Mouse (Mus musculus): ENCODE results near the gene Rnaset2b. TPM values are rescaled to one million over a fixed set of nuclear protein-coding genes. Genes with fewer than 3 reads are reported as not detected.
"Not testable (repeated sequence)": the region's sequence is repeated elsewhere in the genome, so short reads cannot be mapped to it uniquely, and the experiment has no call there.

The Rnaset2b gene
- 205 and 213 TPM in 2 replicates for total RNA-seq (2015; ENCODE audit: low replicate concordance)
- total RNA-seq (2017; ENCODE audit: low replicate concordance), result 125 and 190 TPM in 2 replicates

DNA sequence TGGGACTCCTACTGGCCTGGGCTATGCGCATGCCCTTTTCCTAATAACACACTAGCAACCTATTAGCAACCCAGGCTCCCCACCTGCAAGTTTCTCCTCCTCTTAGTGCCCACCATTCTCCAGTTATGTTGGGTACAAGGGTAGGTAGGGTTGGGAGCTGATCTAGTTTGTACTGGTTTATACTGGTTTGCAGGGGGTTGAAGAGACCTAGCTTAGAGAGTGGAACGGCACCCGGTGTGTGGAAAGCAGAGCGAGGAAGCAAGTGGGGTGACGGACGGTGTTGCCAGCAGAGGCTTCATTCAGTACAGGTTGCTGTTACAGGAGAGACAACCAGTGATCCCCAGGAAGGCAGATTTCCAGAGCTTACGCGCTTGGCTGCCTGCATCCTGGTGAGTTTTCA, at the start of gene Rnaset2b:
Gene Rnaset2b, plus strand, starts transcription at position 301 of the 400 bp plus-strand sequence.
- not testable (repeated sequence) for ATAC-seq (replicated peaks; ENCODE audit: low FRiP score, poor library complexity, severe bottlenecking)

DNA sequence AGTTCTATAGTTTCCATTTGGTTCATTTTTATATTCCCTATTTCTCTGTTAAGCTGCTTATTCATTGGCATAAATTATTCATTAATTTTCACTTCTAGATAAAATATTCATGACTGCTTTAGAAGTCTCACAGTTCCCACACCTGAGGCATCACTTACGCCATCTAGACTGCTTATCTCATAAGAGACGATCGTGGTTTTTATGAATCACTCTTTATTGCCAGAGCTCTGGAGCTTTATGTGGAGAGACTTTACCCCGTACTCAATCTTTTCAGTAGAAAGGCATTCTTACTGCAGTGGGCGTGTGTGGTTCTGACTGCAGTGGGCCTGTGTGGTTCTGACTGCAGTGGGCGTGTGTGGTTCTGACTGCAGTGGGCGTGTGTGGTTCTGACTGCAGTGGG, 38.8 kb upstream of the Rnaset2b start:
- ATAC-seq (replicated peaks; ENCODE audit: low FRiP score, poor library complexity, severe bottlenecking), result not testable (repeated sequence)

DNA sequence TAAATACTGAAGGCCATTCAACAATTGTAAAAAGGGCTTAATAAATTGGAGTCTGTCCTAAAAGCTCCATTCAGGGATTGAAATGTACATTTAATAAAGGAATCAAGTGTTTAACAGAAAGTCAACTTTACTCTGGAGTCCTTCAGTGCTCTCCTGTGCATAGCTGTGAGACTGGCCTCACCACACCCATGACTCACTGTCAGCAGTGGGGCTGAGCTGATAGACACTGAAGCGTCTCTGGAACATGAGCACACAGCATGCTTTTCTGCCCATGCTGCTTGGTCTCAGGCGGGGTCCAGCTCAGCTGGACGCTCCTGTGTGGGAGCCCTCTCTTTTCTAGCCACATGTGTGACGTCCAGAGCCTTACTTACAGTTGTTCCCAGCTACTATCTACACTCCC, 27.9 kb upstream of the Rnaset2b start:
- not testable (repeated sequence) for ATAC-seq (replicated peaks; ENCODE audit: low FRiP score, poor library complexity, severe bottlenecking)

DNA sequence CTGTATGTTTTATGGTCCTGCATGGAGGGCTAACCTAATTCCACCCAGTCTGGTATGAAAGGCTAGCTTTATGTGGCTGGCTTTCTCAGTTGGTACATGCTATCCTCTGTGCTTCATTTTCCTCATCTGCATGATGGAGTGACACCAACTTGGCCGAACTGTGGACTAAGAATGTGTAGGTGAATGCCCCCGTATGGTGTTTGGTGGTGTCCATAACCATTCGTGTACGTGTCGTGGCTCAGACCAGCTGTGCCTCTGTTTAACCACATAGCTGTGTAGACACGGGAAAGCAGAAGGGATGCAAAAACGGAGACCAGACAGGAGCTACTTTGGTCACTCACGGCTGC, 22.8 kb upstream of the Rnaset2b start:
- ATAC-seq (replicated peaks; ENCODE audit: low FRiP score, poor library complexity, severe bottlenecking), result not testable (repeated sequence)

DNA sequence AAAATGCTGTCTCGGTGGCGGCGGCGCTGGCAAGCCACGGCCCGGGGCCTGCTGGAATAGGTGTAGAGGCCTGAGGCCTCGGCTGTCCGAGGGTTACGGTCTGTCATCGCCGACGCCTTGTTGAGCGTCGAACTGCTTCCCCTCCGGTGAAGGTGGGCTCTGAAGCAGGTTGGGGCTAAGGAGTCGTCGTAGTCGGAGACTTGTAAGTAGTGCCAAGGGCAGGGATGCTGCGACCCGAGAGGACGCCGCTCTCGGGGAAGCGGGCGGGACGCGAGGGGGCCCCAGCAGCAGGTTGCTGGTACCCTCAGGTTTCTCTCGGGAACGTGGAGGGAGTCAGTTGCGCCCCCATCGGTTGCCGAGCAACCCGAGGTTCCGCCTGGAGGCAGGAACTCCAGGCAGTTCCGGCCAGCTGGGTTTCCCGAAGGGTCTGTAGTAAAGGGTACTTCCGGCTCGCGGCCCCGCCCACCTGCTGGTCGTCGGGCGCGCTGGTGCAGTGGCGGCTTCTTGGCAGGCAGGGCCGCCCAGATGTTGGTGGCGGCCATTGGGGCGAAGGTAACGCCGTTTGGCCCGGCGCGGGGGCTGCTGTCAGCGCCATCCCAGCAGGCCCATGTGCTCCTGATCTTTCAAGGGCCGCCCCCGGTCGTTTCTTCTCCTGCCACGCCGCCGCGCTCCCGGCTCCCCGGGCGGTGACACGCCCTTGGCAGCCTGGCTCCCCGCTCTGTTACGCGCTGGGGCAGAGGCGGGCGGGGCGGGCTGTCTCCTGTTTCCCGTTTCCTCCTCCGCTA, 22.3 kb upstream of the Rnaset2b start, which contains the start of gene Rsph3b:
Gene Rsph3b, minus strand, starts transcription at position 699 of the 785 bp plus-strand sequence.
- ATAC-seq (replicated peaks; ENCODE audit: low FRiP score, poor library complexity, severe bottlenecking), result peak; percentile 92

DNA sequence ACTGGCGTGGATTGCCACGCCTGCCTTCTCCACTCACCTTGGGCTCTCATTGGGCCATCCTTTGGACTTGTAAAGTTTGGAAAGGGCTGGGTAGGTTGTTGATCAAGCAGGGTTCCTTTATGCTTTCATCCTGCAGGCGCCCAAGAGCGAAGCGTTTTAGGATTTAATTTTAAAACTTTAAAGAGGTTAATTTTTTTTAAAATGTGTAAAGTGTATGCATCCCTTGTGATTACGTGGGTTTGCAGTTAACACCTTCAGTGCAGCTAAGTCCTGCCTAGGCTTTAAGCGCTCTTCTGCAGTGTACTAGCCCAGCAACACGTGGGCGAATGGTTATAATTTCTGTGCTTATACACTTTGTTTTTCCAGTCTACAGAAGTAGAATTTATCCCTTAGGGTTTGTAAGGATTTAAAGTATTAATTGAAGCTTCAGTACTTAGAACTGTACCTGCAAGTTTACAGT, 21.6 kb upstream of the Rnaset2b start:
- not testable (repeated sequence) for ATAC-seq (replicated peaks; ENCODE audit: low FRiP score, poor library complexity, severe bottlenecking)

DNA sequence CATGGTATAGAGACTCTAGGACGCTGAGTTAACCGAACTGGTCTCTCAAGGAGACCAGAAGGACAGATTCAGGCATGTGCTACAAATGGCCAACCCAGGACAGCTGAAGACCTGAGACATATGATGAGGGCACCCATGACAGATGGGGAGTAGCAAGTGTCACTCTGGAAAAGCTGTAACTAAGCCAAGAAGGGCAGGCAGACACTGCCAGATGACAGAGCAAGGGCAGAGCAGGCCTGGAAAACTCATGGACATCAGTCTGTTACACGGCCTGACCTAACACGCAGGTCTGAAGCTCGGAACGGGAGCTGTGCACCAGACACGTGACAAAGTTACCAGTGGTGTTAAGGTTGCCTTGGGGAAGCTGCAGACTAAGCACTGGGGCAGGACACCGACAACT, 11.6 kb upstream of the Rnaset2b start:
- not testable (repeated sequence) for ATAC-seq (replicated peaks; ENCODE audit: low FRiP score, poor library complexity, severe bottlenecking)

DNA sequence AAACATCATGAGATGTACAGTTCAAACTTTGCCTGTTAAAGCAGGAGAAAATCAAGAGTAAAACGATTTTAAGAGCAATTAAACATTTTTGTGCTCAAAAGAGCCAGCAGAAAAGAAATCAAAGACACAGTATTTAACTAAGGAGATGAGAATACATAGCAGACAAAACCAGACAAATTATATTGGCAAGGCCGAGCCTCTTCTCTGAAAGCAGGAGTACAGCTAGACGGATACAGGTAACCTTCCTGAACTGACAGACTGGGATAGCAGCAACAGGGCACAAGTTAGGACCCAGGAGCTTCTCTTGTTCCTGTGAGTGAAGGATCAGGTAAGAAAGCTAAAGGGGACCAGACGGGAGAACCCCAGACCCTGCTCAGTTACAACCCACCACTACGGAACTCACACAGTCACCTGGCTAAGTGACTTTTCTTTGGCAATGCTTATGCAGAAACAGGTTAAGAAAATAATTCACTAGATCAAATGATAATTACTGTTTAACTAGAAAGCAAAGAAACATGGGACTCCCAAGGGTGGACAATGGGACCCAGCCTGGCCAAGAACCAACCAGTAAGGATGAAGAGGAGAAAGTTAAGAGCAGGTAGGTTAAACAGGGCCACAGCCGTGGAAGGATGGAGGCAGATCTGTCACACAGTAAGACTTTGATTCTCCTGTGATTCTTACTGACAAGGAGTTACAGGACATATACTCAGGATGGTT, 10.7 kb upstream of the Rnaset2b start:
- ATAC-seq (replicated peaks; ENCODE audit: low FRiP score, poor library complexity, severe bottlenecking), result not testable (repeated sequence)

DNA sequence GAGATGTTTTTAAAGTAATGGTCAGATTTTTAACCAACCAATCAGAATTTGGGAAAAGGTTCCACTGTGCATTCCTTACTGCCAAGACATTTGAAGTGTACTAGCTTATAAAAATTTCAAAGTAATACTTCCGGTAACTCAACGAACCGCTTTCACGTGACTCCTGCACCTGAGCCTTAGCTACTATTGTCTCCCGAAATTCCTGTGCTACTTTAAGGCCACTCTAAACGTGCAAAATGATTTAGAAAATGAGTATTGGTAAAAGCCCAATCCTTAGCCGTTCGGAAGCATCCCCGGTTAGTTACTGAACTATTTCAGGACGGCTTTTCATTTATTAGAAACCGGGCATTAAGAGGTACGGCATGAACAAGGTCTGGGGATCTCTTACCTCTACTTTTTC, 10.1 kb upstream of the Rnaset2b start:
- not testable (repeated sequence) for ATAC-seq (replicated peaks; ENCODE audit: low FRiP score, poor library complexity, severe bottlenecking)

DNA sequence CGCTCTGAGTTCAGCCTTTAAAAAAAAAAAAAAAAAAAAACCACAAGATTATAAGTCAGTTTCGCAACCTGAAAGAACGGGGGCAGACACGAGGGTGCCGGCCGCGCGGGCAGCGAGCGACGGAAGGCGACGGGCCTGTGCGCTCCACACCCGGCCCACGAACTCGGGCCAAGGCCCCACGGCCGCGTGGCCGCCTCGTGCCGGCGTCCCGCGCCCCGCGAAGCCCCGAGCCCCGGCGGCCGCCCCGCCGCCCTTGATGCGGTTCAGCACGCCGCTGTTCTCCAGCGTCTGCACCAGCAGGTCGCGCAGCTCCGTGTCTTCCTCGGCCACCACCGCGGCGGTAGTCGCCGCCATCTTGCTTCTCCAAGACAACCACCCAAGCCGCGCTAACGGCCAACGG, 9.7 kb upstream of the Rnaset2b start, which contains the start of gene Tagap1:
Gene Tagap1, minus strand, starts transcription at position 381 of the 400 bp plus-strand sequence.
- not testable (repeated sequence) for ATAC-seq (replicated peaks; ENCODE audit: low FRiP score, poor library complexity, severe bottlenecking)

DNA sequence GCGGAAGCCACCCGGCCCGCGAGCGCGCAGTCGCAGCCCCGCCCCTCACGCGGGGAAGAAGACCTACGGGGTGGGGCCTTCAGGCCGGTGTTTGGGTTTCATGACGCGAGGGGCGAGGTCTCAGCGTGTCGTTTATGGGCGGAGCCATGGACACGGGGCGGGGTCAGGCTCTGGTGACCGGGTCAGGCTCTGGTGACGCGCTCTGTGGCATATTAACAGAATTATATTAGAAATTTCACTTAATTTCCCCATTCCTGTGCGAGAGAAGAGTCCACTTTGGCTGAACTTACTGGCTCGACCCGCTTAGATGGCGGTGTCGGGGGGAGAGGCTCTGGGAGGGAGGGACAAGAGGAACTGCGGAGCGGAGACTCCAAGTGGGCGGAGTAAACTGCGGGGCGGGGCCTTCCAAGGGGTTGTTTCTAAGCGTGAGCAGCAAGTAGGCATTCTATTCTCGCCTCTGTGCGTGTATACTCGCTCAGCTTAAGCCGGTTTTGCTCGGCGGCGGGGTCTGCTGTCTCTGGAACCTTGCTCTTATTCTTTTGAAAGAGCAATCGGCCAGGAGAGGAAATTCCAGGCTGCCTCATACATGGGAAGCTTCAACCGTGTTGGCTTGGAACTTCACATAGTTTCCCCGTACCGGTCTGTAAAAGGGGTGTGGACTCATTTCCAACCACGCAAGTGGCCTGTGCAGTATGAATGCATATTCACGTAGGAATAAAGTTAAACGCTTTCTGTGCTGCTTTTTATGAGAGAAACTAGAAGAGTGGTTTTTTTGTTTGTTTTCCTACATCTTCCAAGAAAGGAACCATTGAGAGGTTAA, 9.0 kb upstream of the Rnaset2b start:
- peak; percentile 94 for ATAC-seq (replicated peaks; ENCODE audit: low FRiP score, poor library complexity, severe bottlenecking)

DNA sequence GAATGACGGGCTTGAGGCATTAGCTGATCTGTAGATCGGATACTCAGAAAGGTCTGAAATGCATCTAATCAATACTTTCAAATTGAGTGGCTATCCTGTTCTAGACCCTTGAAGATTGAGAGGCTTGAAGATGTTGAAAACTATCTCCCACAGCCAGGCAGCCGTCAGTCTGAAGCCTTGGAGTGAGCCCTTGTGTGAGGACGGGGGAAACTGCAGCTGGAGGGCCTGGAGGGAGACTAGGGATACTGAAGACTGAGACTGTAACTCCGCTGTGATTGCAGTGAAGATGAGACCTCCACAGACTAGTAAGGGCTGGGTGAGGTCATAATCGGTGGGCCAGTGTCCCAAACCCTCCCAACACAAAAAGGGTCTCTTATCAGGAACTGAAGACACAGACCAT, 8.1 kb upstream of the Rnaset2b start:
- ATAC-seq (replicated peaks; ENCODE audit: low FRiP score, poor library complexity, severe bottlenecking), result not testable (repeated sequence)

DNA sequence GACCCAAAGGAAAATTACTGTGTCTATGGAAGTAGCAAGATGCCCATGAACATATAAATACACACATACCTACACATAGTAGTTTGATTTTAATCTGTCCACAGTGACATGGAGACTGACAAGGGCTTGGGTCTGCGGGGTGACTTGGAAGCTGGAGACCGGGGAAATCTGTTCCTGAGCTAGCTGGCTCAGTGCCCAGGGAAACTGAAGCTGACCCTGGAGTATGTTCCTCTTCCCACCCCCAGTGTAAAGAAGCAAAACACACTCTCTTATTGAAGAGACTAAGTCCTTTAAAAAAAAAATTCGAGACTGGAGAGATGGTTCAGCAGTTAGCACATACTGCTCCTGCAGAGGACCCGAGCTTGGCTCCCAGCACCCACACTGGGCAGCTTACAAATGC, 7.5 kb upstream of the Rnaset2b start:
- not testable (repeated sequence) for ATAC-seq (replicated peaks; ENCODE audit: low FRiP score, poor library complexity, severe bottlenecking)

DNA sequence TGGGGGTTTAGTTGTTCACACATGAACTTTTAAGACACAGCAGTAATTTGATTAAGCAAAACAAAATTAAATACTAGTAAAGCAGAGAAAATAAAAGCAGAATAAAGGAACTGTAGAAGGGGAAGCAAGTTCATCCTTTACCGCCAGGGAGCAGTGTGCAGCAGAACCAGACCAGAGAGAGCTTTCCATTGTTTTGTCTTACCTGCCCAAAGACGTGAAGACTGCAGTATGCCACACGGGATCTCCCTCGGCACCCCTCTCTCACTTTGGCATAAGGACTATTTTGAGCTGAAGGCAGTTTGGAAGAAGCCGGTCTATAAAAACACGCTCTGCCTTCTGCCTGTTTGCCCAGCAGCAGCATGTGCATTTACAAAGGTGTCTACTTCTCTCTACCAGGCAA, 5.1 kb upstream of the Rnaset2b start:
- not testable (repeated sequence) for ATAC-seq (replicated peaks; ENCODE audit: low FRiP score, poor library complexity, severe bottlenecking)

DNA sequence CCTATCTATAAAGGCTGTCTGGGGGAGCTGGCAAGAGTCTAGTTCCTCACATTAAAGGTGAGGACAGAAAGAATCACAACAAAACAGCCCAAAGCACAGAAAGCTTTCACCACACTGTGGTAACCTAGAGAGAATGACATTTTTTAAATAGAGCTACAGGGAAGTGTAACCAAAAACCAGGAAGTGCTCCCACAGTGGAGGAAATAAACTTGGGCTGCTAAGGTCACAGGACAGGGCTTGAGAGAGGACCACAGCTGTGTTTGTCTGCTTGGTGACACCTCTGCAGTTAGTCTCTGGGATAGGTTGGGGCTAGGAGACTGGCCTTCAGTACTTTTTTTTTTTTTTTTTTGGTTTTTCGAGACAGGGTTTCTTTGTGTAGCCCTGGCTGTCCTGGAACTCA, 2.8 kb upstream of the Rnaset2b start:
- ATAC-seq (replicated peaks; ENCODE audit: low FRiP score, poor library complexity, severe bottlenecking), result not testable (repeated sequence)

DNA sequence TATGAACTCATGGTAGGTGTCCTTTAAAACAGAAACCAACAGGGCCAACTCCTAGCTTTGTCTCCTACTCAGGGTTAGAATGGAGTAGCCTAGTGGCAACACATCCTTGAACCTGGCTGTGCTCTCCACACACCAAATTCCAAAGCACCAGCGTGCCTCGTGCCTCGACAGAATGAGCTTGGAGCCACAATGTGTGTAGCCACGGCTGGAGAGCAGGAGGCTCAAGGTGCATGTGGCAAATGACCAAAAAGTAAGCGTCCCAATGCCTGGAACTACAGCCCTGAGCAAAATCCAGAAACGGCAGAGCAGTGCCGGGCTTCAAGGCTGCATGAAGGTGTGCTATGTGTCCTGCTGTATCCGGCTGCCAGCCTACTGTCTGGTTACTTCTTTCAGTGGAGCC, 804 bp downstream of the Rnaset2b start:
- not testable (repeated sequence) for ATAC-seq (replicated peaks; ENCODE audit: low FRiP score, poor library complexity, severe bottlenecking)

DNA sequence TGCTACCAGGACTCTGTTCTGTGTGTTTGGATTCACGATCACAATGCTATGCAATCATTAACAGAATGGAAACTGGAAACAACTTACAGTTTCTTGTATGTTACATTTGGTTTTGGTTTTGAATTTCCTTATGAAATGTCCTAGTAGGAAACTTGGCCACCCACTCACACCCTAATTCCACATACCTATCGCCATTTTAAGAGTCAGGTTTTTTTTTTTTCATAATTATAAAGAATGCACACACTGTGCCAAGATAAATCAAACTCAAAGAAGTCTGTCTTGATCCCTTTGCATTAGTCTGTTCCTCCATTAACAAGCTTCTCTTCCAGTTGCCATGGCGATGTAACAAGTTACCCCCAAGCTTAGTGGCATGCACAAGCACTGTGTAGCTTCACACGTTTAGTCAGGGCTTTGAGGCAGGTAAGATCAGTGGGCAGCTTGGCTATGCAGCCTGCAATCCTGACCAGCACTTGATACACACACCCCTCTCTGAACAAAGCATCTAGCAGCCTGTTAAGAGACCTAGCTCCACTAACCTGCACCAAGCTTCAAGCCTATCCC, 2.5 kb downstream of the Rnaset2b start:
- ATAC-seq (replicated peaks; ENCODE audit: low FRiP score, poor library complexity, severe bottlenecking), result not testable (repeated sequence)

DNA sequence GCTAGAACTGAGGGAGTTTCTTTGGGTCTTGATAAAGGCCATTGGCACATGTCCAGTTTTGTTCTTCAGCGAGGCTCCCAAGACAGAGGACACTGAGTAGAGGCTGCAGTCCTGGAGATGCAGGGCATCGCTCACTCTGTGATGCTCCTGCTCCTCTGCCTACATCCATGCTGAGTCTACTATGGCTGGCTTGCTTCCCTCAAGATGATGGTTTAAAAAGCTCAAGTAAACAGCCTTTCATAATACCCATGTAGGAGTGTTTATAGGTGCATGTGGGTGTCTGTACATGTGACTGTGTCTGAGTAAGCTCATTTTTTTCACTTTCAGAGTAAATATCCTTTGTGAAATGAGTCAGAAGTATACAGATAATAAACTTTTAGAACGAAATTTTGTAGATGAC, 4.6 kb downstream of the Rnaset2b start:
- ATAC-seq (replicated peaks; ENCODE audit: low FRiP score, poor library complexity, severe bottlenecking), result not testable (repeated sequence)

All from erythroblast, adult 5-6 weeks (primary cell).